Mouse (Mus musculus) bone marrow, adult 2 months (tissue): ENCODE data around the gene Nfam1. TPM values are rescaled to one million over a fixed set of nuclear protein-coding genes. Genes with fewer than 3 reads are reported as not detected.
A peak's percentile ranks its signal among the peaks of the same experiment; 100 is the strongest.
"Not testable (repeated sequence)": the region's sequence is repeated elsewhere in the genome, so short reads cannot be mapped to it uniquely, and the experiment has no call there.

Experiments used
- H3K27ac ChIP-seq: fragments of 200-500 bp; 2 replicates; pipeline ENCODE4 v1.5.1; 2012; ENCODE audit warnings: low read depth, mild to moderate bottlenecking, control low read depth, inconsistent platforms, low read length; ENCODE audit not compliant: control insufficient read depth, poor library complexity, insufficient read depth
- H3K4me1 ChIP-seq: fragments of 200-500 bp; 2 replicates; pipeline ENCODE4 v1.6.1; 2011; ENCODE audit warnings: low read length; ENCODE audit not compliant: control insufficient read depth, insufficient read depth
- H3K4me3 ChIP-seq: fragments of 200-500 bp; replicated peaks from 2 replicates; pipeline ENCODE3; 2011; ENCODE audit warnings: mild to moderate bottlenecking, low read depth, low read length, control low read depth; ENCODE audit not compliant: control insufficient read depth
- CTCF ChIP-seq: fragments of 200-500 bp; IDR thresholded peaks from 2 replicates; pipeline ENCODE4 v1.5.1; 2011; ENCODE audit warnings: low read length, control low read depth; ENCODE audit not compliant: control insufficient read depth, insufficient read depth
- POLR2A ChIP-seq: fragments of 200-500 bp; IDR thresholded peaks from 2 replicates; pipeline ENCODE4 v1.6.1; 2011; ENCODE audit warnings: low read depth, mild to moderate bottlenecking, control low read depth, low read length, borderline replicate concordance; ENCODE audit not compliant: control insufficient read depth
- WGBS: fragments of 180-500 bp; shearing (Covaris S2); methylation state at CpG from one replicate; pipeline ENCODE4 v1.1.7; 2018; 5-methylcytosine and 5-hydroxymethylcytosine counted together
- polyA plus RNA-seq: library from polyadenylated mRNA; stranded (reverse); fragments of >200 nt; gene quantifications from 2 replicates; pipeline ENCODE4 v1.2.4, GENCODE M21; 2011; ENCODE audit warnings: low replicate concordance; ENCODE audit not compliant: missing spikeins, insufficient read depth, insufficient read length

The Nfam1 gene
- polyA plus RNA-seq, result 26.4 and 69.6 TPM in 2 replicates

GRCm38 (mm10) chr15:83032981-83033541 lies at the start of gene Nfam1:
TSS of gene Nfam1 (minus strand) at chr15:83033306.
- 4% methylated on average over 17 of the region's 17 CpGs for WGBS
- TF ChIP-seq CTCF (no peak), POLR2A (peak; percentile 81)
- Histone ChIP-seq H3K27ac (peak within 1 kb of the TSS; percentile 89), H3K4me1 (peaks cover 5% of the 10 kb centered on the region), H3K4me3 (peak within 1 kb of the TSS; percentile 96)

- Histone ChIP-seq H3K4me3 (no peak overlapping the region), H3K4me1 (no peaks in the 10 kb centered on the region; the same call in 1 of the 2 replicates), H3K27ac (no peak overlapping the region)
- WGBS, result 2% methylated on average over 27 of the region's 27 CpGs
- no peak for TF ChIP-seq POLR2A
- no peak for TF ChIP-seq CTCF
Observed at GRCm38 (mm10) chr15:83075607-83076525, 42.8 kb upstream of the Nfam1 start.

DNA sequence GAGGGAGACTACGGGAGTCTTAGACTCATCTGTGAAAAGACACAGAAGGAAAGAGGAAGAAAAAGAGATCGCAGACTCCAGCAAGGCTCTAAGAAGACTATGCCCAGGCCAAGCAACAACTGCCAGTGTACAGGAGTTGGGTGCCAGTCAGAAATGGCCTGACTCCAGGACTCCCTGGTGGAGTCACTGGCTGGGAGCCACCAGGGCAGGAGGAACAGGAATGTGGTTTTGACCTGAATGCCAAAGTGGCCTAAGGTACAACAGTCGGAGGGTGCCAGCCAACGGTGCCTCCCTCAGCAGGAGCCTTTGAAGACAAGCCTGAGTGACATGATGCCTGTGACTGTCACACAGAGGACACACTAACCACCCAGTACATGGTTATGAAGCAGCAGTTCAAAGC lies 41.1 kb upstream of the Nfam1 start:
- WGBS, result 49% methylated on average over 4 of the region's 4 CpGs
- TF ChIP-seq POLR2A, result no peak
- TF ChIP-seq CTCF, result no peak
- Histone ChIP-seq H3K27ac (no peak overlapping the region), H3K4me1 (no peaks in the 10 kb centered on the region; the same call in 1 of the 2 replicates), H3K4me3 (no peak overlapping the region)

GRCm38 (mm10) chr15:83071752-83072151 lies 38.6 kb upstream of the Nfam1 start:
- Histone ChIP-seq H3K4me3 (no peak overlapping the region), H3K4me1 (no peaks in the 10 kb centered on the region; the same call in 1 of the 2 replicates)
- WGBS, result 83% methylated on average over 5 of the region's 5 CpGs

GRCm38 (mm10) chr15:83070942-83071341 lies 37.8 kb upstream of the Nfam1 start:
- Histone ChIP-seq H3K4me1 (no peaks in the 10 kb centered on the region; the same call in 1 of the 2 replicates), H3K27ac (no peak overlapping the region), H3K4me3 (no peak overlapping the region)
- 86% methylated on average over 3 of the region's 3 CpGs for whole genome bisulfite sequencing
- no peak for TF ChIP-seq POLR2A
- TF ChIP-seq CTCF, result no peak

More at GRCm38 (mm10) chr15:83071752-83072151, 38.6 kb upstream of the Nfam1 start:
- TF ChIP-seq CTCF, result no peak
- TF ChIP-seq POLR2A, result no peak
- H3K27ac ChIP-seq, result no peak overlapping the region

DNA sequence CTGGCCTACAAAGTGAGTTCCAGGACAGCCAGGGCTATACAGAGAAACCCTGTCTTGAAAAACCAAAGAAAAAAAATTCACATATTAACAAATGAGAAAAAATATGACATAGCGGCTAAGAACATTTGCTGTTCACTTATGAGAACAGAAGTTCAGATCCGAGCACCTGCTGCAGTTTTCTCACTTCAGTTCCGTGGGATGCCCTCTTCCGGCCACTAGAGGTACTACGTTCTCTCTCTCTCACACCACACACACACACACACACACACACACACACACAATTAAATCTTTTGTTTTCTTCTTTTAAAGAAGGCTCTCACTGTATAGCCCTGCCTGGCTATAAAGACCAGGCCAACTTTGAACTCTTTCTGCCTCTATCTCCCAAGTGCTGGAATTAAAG lies 35.2 kb upstream of the Nfam1 start:
- H3K4me1 ChIP-seq, result no peaks in the 10 kb centered on the region; the same call in 1 of the 2 replicates
- 84% methylated on average over 5 of the region's 5 CpGs for WGBS

GRCm38 (mm10) chr15:83065543-83065942 lies 32.4 kb upstream of the Nfam1 start:
- Histone ChIP-seq H3K4me1 (no peaks in the 10 kb centered on the region; the same call in 1 of the 2 replicates), H3K4me3 (no peak overlapping the region), H3K27ac (no peak overlapping the region)
- TF ChIP-seq CTCF, result no peak
- no peak for TF ChIP-seq POLR2A
- 23% methylated on average over 4 of the region's 4 CpGs for WGBS

More for the DNA sequence above, 35.2 kb upstream of the Nfam1 start:
- Histone ChIP-seq H3K4me3 (no peak overlapping the region), H3K27ac (no peak overlapping the region)
- no peak for TF ChIP-seq POLR2A
- TF ChIP-seq CTCF, result no peak

DNA sequence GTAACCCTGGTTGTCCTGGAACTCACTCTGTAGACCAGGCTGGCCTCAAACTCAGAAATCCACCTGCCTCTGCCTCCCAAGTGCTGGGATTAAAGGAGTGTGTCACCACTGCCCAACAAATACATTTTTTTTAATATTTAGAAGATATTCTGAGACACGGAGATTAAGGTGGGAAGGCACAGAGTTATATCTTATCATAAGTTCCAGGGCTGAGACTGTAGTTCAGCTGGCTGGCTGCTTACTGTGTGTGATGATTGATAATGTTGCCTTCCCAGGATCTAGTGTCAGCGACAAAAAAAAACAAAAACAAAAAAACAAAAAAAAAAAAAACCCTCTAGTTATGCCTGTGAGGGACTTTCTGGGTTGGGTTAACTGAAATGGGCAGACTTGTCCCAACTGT lies 29.5 kb upstream of the Nfam1 start:
- H3K4me1 ChIP-seq, H3K27ac ChIP-seq, H3K4me3 ChIP-seq: not testable (repeated sequence)
- WGBS, result 56% methylated on average over 2 of the region's 2 CpGs
